8 mouse cellular contexts compared by ENCODE assay signal in the genomic region with DNA sequence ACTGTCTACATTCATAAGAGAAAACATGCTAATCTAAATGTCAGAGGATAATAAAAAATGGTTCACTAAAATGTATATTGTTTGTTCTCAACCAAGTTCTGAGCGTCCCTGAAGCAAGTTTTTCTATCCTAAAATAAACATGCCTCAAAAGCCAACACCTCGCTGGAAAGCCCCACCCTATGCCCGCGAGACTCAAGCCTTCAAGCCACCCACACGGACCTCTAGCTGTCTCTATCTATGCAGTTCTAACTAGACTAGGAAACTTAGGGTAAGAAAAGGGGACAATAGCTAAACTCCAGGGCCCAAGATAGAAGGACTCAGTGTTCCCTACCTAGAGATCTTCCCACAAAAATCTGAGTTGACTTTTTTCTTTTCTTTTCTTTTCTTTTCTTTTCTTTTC. TPM values are rescaled to one million over a fixed set of nuclear protein-coding genes. Genes with fewer than 3 reads are reported as not detected.
DNase-seq lines count a peak whose midpoint lies in the region; ATAC-seq and TF ChIP-seq lines count a peak whose summit lies in the region.

No protein-coding gene starts in this region.

- H3K4me1 ChIP-seq in heart, embryonic 13.5 days, result peaks cover 39% of the 10 kb centered on the region
- peaks cover 19% of the 10 kb centered on the region for H3K4me1 ChIP-seq in midbrain, embryonic 13.5 days (replicated peaks)
- no peaks in the 10 kb centered on the region for H3K4me1 ChIP-seq in midbrain, postnatal 0 days (ENCODE audit: insufficient read depth, low read length)
- no peaks in the 10 kb centered on the region for H3K4me1 ChIP-seq in embryonic facial prominence, embryonic 14.5 days (ENCODE audit: control insufficient read depth, insufficient read depth, low read length)
- peaks cover 21% of the 10 kb centered on the region for H3K4me1 ChIP-seq in neural tube, embryonic 13.5 days (replicated peaks)

- peak overlapping the region; percentile 93 for H3K4me2 ChIP-seq in heart, embryonic 13.5 days
- no peak overlapping the region; the same call in 1 of the 2 replicates for H3K4me2 ChIP-seq in midbrain, embryonic 13.5 days (replicated peaks)
- no peak overlapping the region for H3K4me2 ChIP-seq in midbrain, postnatal 0 days (ENCODE audit: low read depth, low read length, poor library complexity, severe bottlenecking)
- peak overlapping the region; percentile 91 for H3K4me2 ChIP-seq in embryonic facial prominence, embryonic 14.5 days (ENCODE audit: low read depth, low read length)
- peak overlapping the region; percentile 94 for H3K4me2 ChIP-seq in neural tube, embryonic 13.5 days

- intact Hi-C loops in heart, postnatal 10 days (cut with DNase I), result loop anchor here (2.0 to 5.0 kb wide), 2 partner anchors 27 to 34 kb away; no protein-coding TSS in a partner anchor

- no peaks in the 10 kb centered on the region for H3K27me3 ChIP-seq in heart, embryonic 13.5 days (replicated peaks)
- H3K27me3 ChIP-seq in midbrain, embryonic 13.5 days, result peaks cover 25% of the 10 kb centered on the region
- no peaks in the 10 kb centered on the region for H3K27me3 ChIP-seq in midbrain, postnatal 0 days (ENCODE audit: insufficient read depth, low read length)
- no peaks in the 10 kb centered on the region; the same call in 1 of the 2 replicates for H3K27me3 ChIP-seq in embryonic facial prominence, embryonic 14.5 days (replicated peaks; ENCODE audit: control insufficient read depth, insufficient read depth, low read length)
- H3K27me3 ChIP-seq in neural tube, embryonic 13.5 days, result peaks cover 16% of the 10 kb centered on the region

- no peaks in the 10 kb centered on the region for H3K9me3 ChIP-seq in heart, embryonic 13.5 days
- H3K9me3 ChIP-seq in midbrain, embryonic 13.5 days, result no peaks in the 10 kb centered on the region
- H3K9me3 ChIP-seq in midbrain, postnatal 0 days (ENCODE audit: low read length), result no peaks in the 10 kb centered on the region
- no peaks in the 10 kb centered on the region for H3K9me3 ChIP-seq in embryonic facial prominence, embryonic 14.5 days (ENCODE audit: control insufficient read depth, low read length)
- H3K9me3 ChIP-seq in neural tube, embryonic 13.5 days, result no peaks in the 10 kb centered on the region

- no peak for TF ChIP-seq CTCF in midbrain, postnatal 0 days (IDR thresholded peaks at IDR 0.05)

- no peak overlapping the region for H3K27ac ChIP-seq in heart, embryonic 13.5 days (replicated peaks)
- no peak overlapping the region for H3K27ac ChIP-seq in midbrain, embryonic 13.5 days
- no peak overlapping the region for H3K27ac ChIP-seq in midbrain, postnatal 0 days (ENCODE audit: low read depth, low read length)
- no peak overlapping the region for H3K27ac ChIP-seq in embryonic facial prominence, embryonic 14.5 days (replicated peaks; ENCODE audit: low read depth, low read length)
- H3K27ac ChIP-seq in neural tube, embryonic 13.5 days (replicated peaks), result no peak overlapping the region

- ATAC-seq in heart, embryonic 13.5 days (ENCODE audit: extremely low read depth, insufficient number of reproducible peaks, low FRiP score, low TSS enrichment), result no peak
- ATAC-seq in midbrain, embryonic 13.5 days, result no peak
- ATAC-seq in midbrain, postnatal 0 days (ENCODE audit: low FRiP score), result no peak
- no peak for ATAC-seq in embryonic facial prominence, embryonic 14.5 days (ENCODE audit: low read depth)
- no peak for ATAC-seq in neural tube, embryonic 13.5 days (ENCODE audit: low read depth)

- DNase-seq in heart, postnatal 10 days, result no peak
- DNase-seq in midbrain, postnatal 0 days (ENCODE audit: low spot score), result no peak
- DNase-seq in embryonic facial prominence, embryonic 14.5 days (ENCODE audit: low spot score), result no peak
- no peak for DNase-seq in ovary, postnatal 14 days (ENCODE audit: low spot score)
- DNase-seq in cerebellum, postnatal 10 days, result no peak

- WGBS in heart, embryonic 13.5 days, result 28% methylated on average over 5 of the region's 5 CpGs
- WGBS in midbrain, embryonic 13.5 days, result 54% methylated on average over 5 of the region's 5 CpGs
- WGBS in midbrain, postnatal 0 days, result 45% methylated on average over 5 of the region's 5 CpGs
- WGBS in embryonic facial prominence, embryonic 14.5 days, result 31% methylated on average over 5 of the region's 5 CpGs
- 55% methylated on average over 5 of the region's 5 CpGs for WGBS in neural tube, embryonic 13.5 days

- H3K9ac ChIP-seq in heart, embryonic 13.5 days, result no peak overlapping the region
- no peak overlapping the region for H3K9ac ChIP-seq in midbrain, embryonic 13.5 days (replicated peaks)
- no peak overlapping the region for H3K9ac ChIP-seq in midbrain, postnatal 0 days (replicated peaks; ENCODE audit: low read length, poor library complexity, severe bottlenecking)
- no peak overlapping the region for H3K9ac ChIP-seq in embryonic facial prominence, embryonic 14.5 days (ENCODE audit: low read depth, low read length)
- H3K9ac ChIP-seq in neural tube, embryonic 13.5 days, result no peak overlapping the region

- 0 out of 2 replicates have a peak overlapping the region, but pooled peaks have one; percentile 91 for H3K4me3 ChIP-seq in heart, embryonic 13.5 days
- peak overlapping the region; percentile 78; the same call in 1 of the 2 replicates for H3K4me3 ChIP-seq in midbrain, embryonic 13.5 days (replicated peaks)
- no peak overlapping the region; the same call in 1 of the 2 replicates for H3K4me3 ChIP-seq in midbrain, postnatal 0 days (ENCODE audit: low read depth, low read length)
- peak overlapping the region; percentile 77; the same call in 1 of the 2 replicates for H3K4me3 ChIP-seq in embryonic facial prominence, embryonic 14.5 days (ENCODE audit: low read depth, low read length)
- peak overlapping the region; percentile 57; the same call in 1 of the 2 replicates for H3K4me3 ChIP-seq in neural tube, embryonic 13.5 days

- H3K36me3 ChIP-seq in heart, embryonic 13.5 days, result no peaks in the 10 kb centered on the region
- no peaks in the 10 kb centered on the region for H3K36me3 ChIP-seq in midbrain, embryonic 13.5 days
- no peaks in the 10 kb centered on the region for H3K36me3 ChIP-seq in midbrain, postnatal 0 days (ENCODE audit: insufficient read depth, low read length)
- H3K36me3 ChIP-seq in embryonic facial prominence, embryonic 14.5 days (ENCODE audit: control insufficient read depth, insufficient read depth, low read length), result no peaks in the 10 kb centered on the region
- H3K36me3 ChIP-seq in neural tube, embryonic 13.5 days, result no peaks in the 10 kb centered on the region

RNA-seq across cellular contexts. Expression of a gene that starts 40.6 kb away (rescaled TPM):
- 65.2 and 65.8 TPM in 2 replicates for polyA plus RNA-seq in heart, embryonic 13.5 days (2015; fragmentation: Nextera tagmentation; extraction: Ambion mirVana)
- total RNA-seq in heart, postnatal 10 days (2021), result 10 to 100 TPM; 95.3 to 98.2 TPM
- 17.6 and 19.6 TPM in 2 replicates for polyA plus RNA-seq in midbrain, embryonic 13.5 days (2015; fragmentation: Nextera tagmentation; extraction: Ambion mirVana)
- 38.9 and 41.5 TPM in 2 replicates for total RNA-seq in midbrain, postnatal 0 days (2014; rRNA removed)
- polyA plus RNA-seq in midbrain, postnatal 0 days (2015; fragmentation: Nextera tagmentation; extraction: Ambion mirVana), result 14.5 and 16.0 TPM in 2 replicates
- 64.5 and 70.4 TPM in 2 replicates for polyA plus RNA-seq in embryonic facial prominence, embryonic 14.5 days (2014; fragmentation: Nextera tagmentation; extraction: Ambion mirVana)
- 24.6 and 26.3 TPM in 2 replicates for polyA plus RNA-seq in neural tube, embryonic 13.5 days (2015; fragmentation: Nextera tagmentation; extraction: Ambion mirVana)

Comparison
In these comparisons a context has a peak if more than half of its experiments do, and no peak if none do; other contexts are left out.
1. H3K4me2 ChIP-seq: peak in heart, embryonic 13.5 days (single experiment), embryonic facial prominence, embryonic 14.5 days (single experiment) and neural tube, embryonic 13.5 days (single experiment); none in midbrain, embryonic 13.5 days (single experiment) and midbrain, postnatal 0 days (single experiment).